Mouse (Mus musculus) ES-Bruce4 (cell line): Measurements from ENCODE around the gene Slc35g1.

Source experiments
- CTCF ChIP-seq: IDR thresholded peaks from one replicate; pipeline ENCODE4 v1.8.1; 2011; ENCODE audit warnings: low read depth, low read length
- EP300 ChIP-seq: IDR thresholded peaks from 2 replicates; pipeline ENCODE4 v1.6.1; 2011; ENCODE audit warnings: low read depth, low read length; ENCODE audit not compliant: insufficient read depth
- POLR2A ChIP-seq: IDR thresholded peaks from one replicate; pipeline ENCODE4 v1.8.1; 2011; ENCODE audit warnings: low read length; ENCODE audit not compliant: insufficient read depth

- TF ChIP-seq CTCF (no peak), POLR2A (no peak), EP300 (no peak)
Measured at GRCm38 (mm10) chr19:38356211-38356828, 39.5 kb upstream of the Slc35g1 start.
